ENCODE assay signal across 20 mouse cellular contexts in the genomic region with DNA sequence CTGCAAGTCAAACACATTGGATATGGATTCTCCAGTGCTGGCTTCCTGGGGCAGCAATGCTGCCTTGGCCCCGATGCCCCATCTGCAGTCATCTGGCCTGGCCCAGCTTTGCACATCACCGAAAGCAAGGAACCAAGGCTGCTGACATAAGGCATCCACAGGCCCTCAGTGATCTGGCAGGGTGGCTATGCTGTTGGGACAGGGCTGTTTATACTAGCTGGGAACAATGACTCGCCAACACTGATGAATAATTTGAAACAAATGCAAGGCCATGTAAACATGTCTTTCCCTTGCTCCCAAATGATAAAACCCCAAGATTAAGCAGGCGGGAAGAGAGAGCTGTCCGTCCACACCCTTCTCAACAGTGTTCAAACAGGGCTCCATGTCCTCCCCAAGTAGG. TPM values are rescaled to one million over a fixed set of nuclear protein-coding genes. Genes with fewer than 3 reads are reported as not detected.
DNase-seq lines count a peak whose midpoint lies in the region; ATAC-seq and TF ChIP-seq lines count a peak whose summit lies in the region.
"Had no signal": no experiment of that assay in that cellular context is flagged by ENCODE, and none has a peak within 500 bp of the region (broad histone marks: within the 10 kb centered on the region; RNA-seq: fewer than 3 reads in every experiment).

No protein-coding gene starts in this region.

- H3K4me1 ChIP-seq in hindbrain, embryonic 10.5 days (replicated peaks): peaks cover 75% of the 10 kb centered on the region
- H3K4me1 ChIP-seq in hindbrain, embryonic 12.5 days: peaks cover 29% of the 10 kb centered on the region
- H3K4me1 ChIP-seq in lung, embryonic 14.5 days (ENCODE audit: insufficient read depth): peaks cover 13% of the 10 kb centered on the region

- peak overlapping the region; percentile 79 for H3K27ac ChIP-seq in hindbrain, embryonic 10.5 days
- H3K27ac ChIP-seq in hindbrain, embryonic 12.5 days: no peak overlapping the region
- H3K27ac ChIP-seq in lung, embryonic 14.5 days (ENCODE audit: low read depth): no peak overlapping the region
- H3K27ac ChIP-seq: forebrain, embryonic 15.5 days; hindbrain, embryonic 15.5 days; left cerebral cortex, adult 2 months; limb, embryonic 15.5 days; neural tube, embryonic 13.5 days had no signal

- TF ChIP-seq CTCF in lung, embryonic 14.5 days (IDR thresholded peaks at IDR 0.05; ENCODE audit: low read depth): no peak

- no peaks in the 10 kb centered on the region for H3K9me3 ChIP-seq in hindbrain, embryonic 10.5 days
- no peaks in the 10 kb centered on the region for H3K9me3 ChIP-seq in hindbrain, embryonic 12.5 days (replicated peaks)
- H3K9me3 ChIP-seq in lung, embryonic 14.5 days (ENCODE audit: low read depth, low read length): no peaks in the 10 kb centered on the region
- H3K9me3 ChIP-seq: forebrain, embryonic 15.5 days; hindbrain, embryonic 15.5 days; limb, embryonic 15.5 days; neural tube, embryonic 13.5 days had no signal

- H3K4me3 ChIP-seq in hindbrain, embryonic 10.5 days: no peak overlapping the region
- no peak overlapping the region for H3K4me3 ChIP-seq in hindbrain, embryonic 12.5 days
- H3K4me3 ChIP-seq in lung, embryonic 14.5 days (ENCODE audit: low read depth, low read length): no peak overlapping the region
- H3K4me3 ChIP-seq: forebrain, embryonic 15.5 days; hindbrain, embryonic 15.5 days; left cerebral cortex, adult 2 months; limb, embryonic 15.5 days; neural tube, embryonic 13.5 days had no signal

- no peak for DNase-seq in hindbrain, embryonic 10.5 days (ENCODE audit: low spot score)
- peak; percentile 49 for DNase-seq in adrenal gland, postnatal 10 days
- DNase-seq in lung, embryonic 14.5 days: peak; percentile 69
- DNase-seq in lung, postnatal 4 days: peak; percentile 61 to 79
- no peak for DNase-seq in layer of hippocampus, adult 18-20 months (ENCODE audit: low spot score in 2 of 2)
- no peak for DNase-seq in left cerebral cortex, postnatal 25 days (ENCODE audit: low spot score in 2 of 2)
- DNase-seq in kidney, postnatal 10 days: no peak
- DNase-seq: cerebellum, adult 9-10 months; heart, postnatal 14 days; kidney, postnatal 14 days had no signal

- H3K4me2 ChIP-seq in hindbrain, embryonic 12.5 days (replicated peaks): no peak overlapping the region
- H3K4me2 ChIP-seq in lung, embryonic 14.5 days: no peak overlapping the region
- H3K4me2 ChIP-seq: forebrain, embryonic 15.5 days; heart, embryonic 11.5 days; hindbrain, embryonic 15.5 days; limb, embryonic 15.5 days; midbrain, embryonic 11.5 days had no signal

- 83% methylated on average over 5 of the region's 5 CpGs for WGBS in hindbrain, embryonic 10.5 days
- 75% methylated on average over 5 of the region's 5 CpGs for WGBS in hindbrain, embryonic 12.5 days
- 41% methylated on average over 5 of the region's 5 CpGs for WGBS in lung, embryonic 14.5 days

- peaks cover 26% of the 10 kb centered on the region for H3K36me3 ChIP-seq in hindbrain, embryonic 10.5 days
- H3K36me3 ChIP-seq in hindbrain, embryonic 12.5 days: no peaks in the 10 kb centered on the region
- H3K36me3 ChIP-seq in lung, embryonic 14.5 days (ENCODE audit: insufficient read depth): no peaks in the 10 kb centered on the region
- H3K36me3 ChIP-seq: forebrain, embryonic 15.5 days; hindbrain, embryonic 15.5 days; limb, embryonic 15.5 days; neural tube, embryonic 13.5 days had no signal

- no peak overlapping the region for H3K9ac ChIP-seq in hindbrain, embryonic 12.5 days
- no peak overlapping the region for H3K9ac ChIP-seq in lung, embryonic 14.5 days
- H3K9ac ChIP-seq: forebrain, embryonic 15.5 days; hindbrain, embryonic 15.5 days; limb, embryonic 15.5 days; neural tube, embryonic 13.5 days had no signal

- ATAC-seq in hindbrain, embryonic 12.5 days (ENCODE audit: low FRiP score): no peak
- ATAC-seq in lung, embryonic 14.5 days (ENCODE audit: insufficient read depth): peak; percentile 32; the same call in 1 of the 2 replicates
- ATAC-seq: intestine, postnatal 0 days had no signal

- intact Hi-C loops in left cerebral cortex, postnatal 25 days (cut with DNase I): no loop called here

- H3K27me3 ChIP-seq in hindbrain, embryonic 10.5 days (ENCODE audit: insufficient read depth, poor library complexity, severe bottlenecking): peaks cover 34% of the 10 kb centered on the region
- peaks cover 12% of the 10 kb centered on the region; the same call in 1 of the 2 replicates for H3K27me3 ChIP-seq in hindbrain, embryonic 12.5 days
- no peaks in the 10 kb centered on the region; the same call in 1 of the 2 replicates for H3K27me3 ChIP-seq in lung, embryonic 14.5 days (ENCODE audit: insufficient read depth, low read length)
- H3K27me3 ChIP-seq: forebrain, embryonic 15.5 days had no signal

RNA-seq across cellular contexts. Expression of gene Scube1, which starts 45.1 kb away (rescaled TPM):
- 62.6 and 70.5 TPM in 2 replicates for polyA plus RNA-seq in hindbrain, embryonic 10.5 days (2016; fragmentation: Nextera tagmentation; extraction: Ambion mirVana)
- 32.4 and 33.2 TPM in 2 replicates for polyA plus RNA-seq in hindbrain, embryonic 12.5 days (2016; fragmentation: Nextera tagmentation; extraction: Ambion mirVana)
- 1 to 10 TPM; 5.5 to 9.4 TPM for total RNA-seq in adrenal gland, postnatal 10 days (2021)
- polyA plus RNA-seq in lung, embryonic 14.5 days (2014; fragmentation: Nextera tagmentation; extraction: Ambion mirVana): 4.1 and 6.0 TPM in 2 replicates
- 10 to 100 TPM; 15.9 to 18.4 TPM for total RNA-seq in layer of hippocampus, adult 18-20 months (2021)
- 10 to 100 TPM; 82.1 to 84.7 TPM for total RNA-seq in left cerebral cortex, postnatal 25 days (2021)
- total RNA-seq: MEL had no signal

Comparison
In these comparisons a context has a peak if more than half of its experiments do, and no peak if none do; other contexts are left out.
1. DNase-seq: peak in adrenal gland, postnatal 10 days (single experiment), lung, embryonic 14.5 days (single experiment) and lung, postnatal 4 days (2 of 2); none in hindbrain, embryonic 10.5 days (single experiment), layer of hippocampus, adult 18-20 months (0 of 2), left cerebral cortex, postnatal 25 days (0 of 2) and kidney, postnatal 10 days (single experiment).
2. RNA of gene Scube1, which starts 45.1 kb away (total RNA-seq): 82.1 to 84.7 TPM in left cerebral cortex, postnatal 25 days; 15.9 to 18.4 TPM in layer of hippocampus, adult 18-20 months and 5.5 to 9.4 TPM in adrenal gland, postnatal 10 days; every median in the first group is over 4 times any median in the second.